Mouse (Mus musculus) layer of hippocampus, adult 8-10 months (tissue): ENCODE results near the gene Acsf2. TPM values are rescaled to one million over a fixed set of nuclear protein-coding genes. Genes with fewer than 3 reads are reported as not detected.

Experiments used
- DNase-seq, 2 experiments: peaks; one replicate each; pipeline ENCODE4 v3.0.0; 2022; ENCODE audit warnings: low spot score in 2 of 2
- total RNA-seq, 4 experiments: library from RNA; stranded (reverse); gene quantifications; 2 replicates each; pipeline ENCODE4 v1.2.4; 2022

Acsf2 gene
- total RNA-seq, 4 experiments from 2014 or later, result 17.4 to 21.5 (median 20.1) TPM

DNA sequence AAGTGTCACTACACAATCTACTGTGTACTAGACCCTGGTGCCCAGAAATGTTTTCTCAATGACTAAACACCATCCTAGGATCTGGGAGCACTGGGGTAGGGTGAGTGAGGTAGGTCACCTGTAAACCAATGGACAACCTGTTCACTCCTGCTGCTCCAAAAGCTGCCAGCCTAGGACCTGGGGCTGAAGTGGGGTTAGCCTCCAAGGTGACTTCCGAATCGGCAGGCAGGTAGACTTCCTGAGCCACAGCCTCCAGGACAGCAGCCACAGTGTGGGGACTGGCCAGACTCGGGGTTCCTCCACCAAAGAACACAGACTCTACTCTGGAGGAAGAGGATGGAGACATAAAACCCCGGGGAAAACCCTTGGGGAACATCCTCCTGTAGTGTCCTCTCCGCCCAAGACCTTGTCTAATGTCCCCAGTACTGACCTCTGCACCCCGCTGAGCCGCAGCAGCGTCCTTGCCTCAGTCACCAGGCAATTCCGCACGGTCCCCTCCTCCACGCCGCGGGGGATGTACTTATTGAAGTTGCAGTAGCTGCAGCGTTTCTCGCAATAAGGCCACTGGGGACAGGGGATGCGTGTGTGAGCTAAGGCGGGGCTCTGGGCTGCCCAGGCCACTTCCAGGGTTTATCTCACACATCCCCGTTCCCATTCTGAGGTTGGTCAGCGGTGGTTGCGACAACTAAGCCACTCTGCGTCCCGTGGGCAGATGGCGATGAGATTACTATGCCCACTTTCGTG is 53.5 kb downstream of the Acsf2 start:
- DNase-seq, result peak in 1 of 2 experiments; percentile 50

DNA sequence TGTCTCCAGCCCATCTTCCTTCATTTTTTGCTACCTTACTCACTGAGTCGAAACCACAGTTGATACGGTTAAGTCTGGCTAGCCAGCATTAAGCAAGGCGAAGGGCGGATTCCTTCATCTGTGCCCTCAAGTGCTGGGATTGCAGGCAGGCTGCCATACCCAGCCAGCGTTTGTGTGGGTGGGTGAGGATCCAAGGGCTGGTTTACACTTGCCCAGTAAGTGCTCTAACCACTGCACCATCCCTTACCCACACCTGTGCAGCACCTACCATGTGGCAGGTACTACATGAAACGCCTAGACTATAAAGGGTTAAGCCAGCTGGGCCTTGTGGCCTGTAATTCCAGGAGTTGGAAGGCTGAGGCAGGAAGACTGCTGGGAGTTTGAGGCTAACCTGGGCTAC is 54.4 kb downstream of the Acsf2 start:
- DNase-seq, result no peak

DNA sequence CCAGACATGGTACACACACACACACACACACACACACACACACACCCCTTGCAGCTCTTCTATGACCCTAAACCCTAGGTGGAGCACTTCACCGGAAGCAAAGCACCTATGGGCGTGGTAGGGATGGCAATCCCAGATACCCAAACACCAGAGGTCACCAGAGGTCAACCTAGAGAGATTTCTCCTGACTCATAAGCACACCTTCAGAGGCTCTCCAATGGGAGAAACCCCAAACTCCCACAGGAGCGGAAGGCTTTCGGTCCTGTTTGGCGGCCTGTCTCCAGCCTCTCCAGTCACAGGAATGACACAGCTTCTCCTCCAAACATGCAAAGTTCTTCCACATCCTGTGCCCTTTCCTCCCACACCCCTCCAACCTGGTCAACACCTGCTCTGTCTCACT is 55.3 kb downstream of the Acsf2 start:
- no peak for DNase-seq

DNA sequence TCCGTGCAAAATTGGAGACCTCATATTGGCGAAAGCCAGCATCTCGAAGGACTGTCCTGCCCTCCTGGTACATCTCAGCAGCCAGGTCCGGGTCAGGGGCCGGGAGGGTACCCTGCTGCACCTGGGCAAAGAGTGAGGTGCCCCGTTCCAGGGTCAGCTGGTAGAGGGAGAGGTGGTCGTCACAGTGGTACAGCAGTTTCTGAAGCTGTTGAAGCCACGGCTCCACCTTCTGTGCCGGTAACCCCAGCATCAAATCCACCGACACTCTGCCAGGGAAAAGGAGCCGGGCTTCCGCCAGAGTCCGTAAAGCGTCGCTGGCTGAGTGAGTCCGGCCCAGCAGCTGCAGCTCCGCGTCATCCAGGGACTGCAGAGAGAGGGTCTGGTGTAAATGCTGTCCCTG is 57.2 kb downstream of the Acsf2 start:
- no peak for DNase-seq

DNA sequence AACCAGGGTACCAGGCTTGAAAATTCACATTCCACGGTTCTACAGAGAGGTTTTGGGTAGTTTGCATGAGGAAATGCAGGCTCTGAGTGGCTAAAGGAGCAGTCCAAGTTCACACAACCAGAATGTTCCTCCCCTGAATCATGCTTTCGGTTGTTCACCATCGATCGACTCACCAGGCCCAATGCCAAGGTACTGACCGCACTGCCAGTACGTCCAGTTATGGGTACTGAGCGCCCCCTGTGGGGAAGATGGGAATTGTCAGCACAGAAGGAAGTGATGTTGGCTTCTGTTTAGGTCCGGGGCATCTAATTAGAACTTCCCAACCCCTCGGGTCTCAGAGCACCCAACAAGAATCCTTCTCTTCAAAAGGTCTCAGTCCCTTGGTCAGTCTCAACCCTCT is 57.7 kb downstream of the Acsf2 start:
- peak; percentile 89 to 96 for DNase-seq

DNA sequence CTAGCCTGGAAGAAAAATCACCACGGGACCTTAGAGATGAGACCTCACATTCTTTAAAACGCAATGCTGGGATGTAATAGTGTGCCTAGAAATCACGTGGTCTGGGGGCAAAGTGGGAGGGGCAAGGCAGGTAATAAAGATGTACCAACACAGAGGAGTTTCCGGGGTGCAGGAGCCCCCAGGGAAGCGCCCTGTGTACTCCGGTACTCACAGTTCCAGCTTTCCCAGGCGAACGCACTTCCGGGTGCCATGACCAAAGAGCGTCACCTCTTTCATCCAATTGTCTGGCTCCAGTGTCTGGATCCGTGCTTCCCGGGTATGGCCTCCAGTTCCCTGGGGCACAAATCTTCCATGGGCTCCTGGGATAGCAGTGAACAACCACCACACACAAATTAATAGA is 58.3 kb downstream of the Acsf2 start:
- no peak for DNase-seq

DNA sequence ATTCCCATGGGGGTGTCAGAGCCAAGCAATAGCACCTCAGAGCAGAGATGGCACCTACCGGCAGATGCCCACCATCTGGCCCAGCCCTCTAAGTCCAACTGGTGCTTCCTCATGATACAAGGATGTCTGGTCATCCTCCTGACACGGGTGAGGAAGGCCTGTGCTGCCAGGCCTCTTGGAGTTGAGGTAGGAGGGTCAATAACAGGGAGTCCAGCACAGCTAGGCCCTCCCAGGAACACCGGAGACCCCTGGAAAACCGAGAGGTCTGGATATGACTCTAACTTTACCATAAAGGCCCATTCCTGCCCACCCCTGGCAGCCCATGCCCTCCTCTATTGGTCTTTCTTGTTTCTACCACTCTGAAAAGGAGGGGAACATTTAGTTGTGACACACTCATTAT is 59.3 kb downstream of the Acsf2 start:
- DNase-seq, result no peak

DNA sequence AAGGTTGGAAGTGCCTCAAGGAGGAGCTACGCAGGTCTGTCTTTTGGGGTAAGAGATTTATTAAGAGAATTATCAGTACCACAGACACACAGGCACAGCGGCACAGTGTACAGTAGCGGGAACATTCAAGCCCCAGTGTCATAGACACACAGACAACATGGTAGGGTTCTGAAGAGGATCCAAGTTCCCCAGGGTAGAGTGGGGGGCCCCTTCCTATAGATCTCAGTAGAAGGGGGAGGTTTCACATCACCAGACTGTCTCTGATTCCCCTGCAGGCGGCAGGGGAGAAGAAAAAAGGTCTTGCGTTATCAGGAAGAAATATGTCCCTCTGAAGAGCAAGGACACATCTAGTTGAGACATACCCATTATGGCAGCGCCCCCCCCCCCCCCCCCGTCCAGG is 61.9 kb downstream of the Acsf2 start:
- DNase-seq, result no peak

DNA sequence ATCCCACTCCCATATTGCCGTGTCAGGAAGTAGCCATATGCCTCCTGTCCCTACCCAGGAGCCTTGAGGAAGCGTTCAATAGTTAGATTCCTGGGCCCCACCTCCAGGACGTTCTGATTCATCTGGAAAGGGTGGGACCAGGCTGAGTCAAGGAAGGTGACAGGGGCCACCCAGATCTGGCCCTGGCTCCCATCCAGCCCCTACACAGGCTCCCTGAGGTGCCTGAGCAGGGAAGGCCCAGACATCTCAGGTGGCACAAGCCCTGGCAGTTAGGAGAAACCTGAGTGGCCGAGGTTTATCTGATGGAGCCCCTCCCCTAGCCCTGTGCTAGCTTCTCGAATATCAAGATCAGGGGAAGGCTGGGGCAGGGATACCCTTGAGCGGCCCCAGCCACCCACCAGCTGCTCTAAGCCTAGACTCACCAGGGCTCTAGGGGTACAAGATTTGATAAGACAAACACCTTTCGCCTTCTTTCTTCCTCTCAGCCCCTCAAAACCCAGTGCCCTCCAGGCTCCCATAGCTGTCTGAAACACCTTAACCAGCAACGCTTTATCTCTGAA is 62.9 kb downstream of the Acsf2 start:
- DNase-seq, result no peak

DNA sequence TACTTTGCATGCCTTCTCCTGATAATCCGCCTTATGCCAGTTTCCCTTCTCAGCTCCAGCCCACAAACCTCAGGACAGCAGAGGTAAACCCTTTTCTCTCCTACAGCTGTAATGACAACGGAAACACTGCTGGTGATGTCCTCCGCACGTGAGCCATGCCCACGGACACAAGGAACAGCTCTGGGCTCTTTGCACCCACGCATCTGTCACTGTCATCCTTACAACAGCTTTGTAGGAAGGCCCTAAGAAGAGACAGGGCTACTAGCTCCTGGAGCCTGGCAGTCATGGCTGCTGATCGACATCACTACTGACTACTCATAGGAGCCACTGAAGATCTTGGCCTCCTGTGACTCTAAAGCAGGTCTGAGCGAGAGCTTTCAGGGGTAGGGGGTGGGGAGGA is 68.5 kb downstream of the Acsf2 start:
- no peak for DNase-seq

DNA sequence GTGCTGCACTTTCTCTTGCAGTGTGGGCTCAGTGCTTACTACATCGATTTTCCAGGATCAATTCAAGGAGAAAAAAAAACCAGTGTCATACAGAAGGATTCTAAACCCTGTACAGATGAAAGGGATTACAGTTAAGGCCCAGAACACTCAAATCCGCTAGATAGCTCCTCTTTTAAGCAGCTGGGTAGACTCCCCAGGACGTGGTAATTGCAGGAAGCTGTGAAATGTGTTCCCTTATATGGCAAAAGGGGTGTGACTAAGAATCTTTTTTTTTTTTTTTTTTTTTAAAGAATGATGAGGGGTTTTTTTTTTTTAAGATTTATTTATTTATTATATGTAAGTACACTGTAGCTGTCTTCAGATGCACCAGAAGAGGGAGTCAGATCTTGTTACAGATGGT is 72.8 kb downstream of the Acsf2 start:
- no peak for DNase-seq

DNA sequence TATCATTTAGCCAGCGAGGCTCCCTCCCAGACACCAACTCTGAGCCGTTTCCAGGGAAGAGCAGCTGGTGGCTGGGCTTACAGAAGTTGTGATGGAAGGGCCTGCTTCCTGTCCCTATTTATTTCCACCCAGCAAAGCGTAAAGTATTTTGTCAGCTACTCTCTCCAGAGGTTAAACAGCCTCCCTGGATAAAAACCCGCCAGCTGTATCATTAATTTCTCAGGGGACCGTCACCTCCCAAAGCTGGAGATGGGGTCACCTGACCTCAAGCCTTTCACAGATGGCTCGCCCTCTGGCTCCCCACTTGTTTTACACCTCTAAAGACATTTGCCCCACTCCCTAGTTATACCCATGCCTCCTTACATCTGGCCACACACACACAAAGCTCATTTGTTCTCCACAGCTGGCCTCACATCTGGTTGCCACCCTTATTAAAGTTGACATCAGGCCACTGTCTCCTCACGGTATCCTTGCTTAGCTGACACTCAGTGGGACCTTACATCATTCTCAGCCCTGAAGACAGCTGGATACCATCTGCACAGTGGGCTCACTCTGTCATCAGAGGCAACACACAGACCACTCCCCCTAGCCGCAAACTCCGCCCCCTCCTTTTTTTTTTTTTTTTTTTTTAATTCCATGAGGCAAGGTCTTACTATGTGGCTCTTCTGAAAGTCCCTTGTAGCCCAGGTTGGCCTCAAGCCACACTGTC is 75.3 kb downstream of the Acsf2 start:
- no peak for DNase-seq

DNA sequence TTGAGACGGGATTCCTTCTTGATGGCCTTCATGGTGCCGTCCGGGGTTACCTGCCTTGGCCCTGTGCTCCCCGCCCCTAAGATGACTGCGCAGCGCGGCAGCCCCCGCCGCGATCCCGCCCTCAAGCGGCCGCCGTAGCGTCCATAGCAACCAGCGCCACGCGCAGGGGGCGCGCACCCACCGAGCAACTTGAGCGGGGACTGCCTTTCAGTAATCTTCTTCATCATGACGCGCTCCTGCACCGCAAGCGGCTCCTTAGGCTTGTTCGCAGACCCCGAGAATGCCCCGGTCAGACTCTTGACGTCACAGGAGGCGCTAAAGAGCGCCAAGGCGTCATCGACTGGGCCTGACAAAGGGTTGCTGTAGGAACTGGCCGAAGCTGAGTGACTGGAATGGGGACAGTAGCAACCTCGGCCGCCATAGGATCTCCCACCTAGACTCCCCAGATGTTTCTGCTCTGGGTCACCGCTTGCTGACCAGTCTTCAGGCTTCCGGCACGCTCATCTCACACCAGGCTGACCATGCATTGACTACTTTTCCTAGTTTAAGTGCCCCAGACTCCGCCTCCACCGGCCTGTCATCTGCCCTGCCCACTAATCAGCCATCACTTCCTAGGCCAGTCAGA is 80.3 kb downstream of the Acsf2 start, which contains the start of gene Mycbpap:
Mycbpap (minus strand) TSS at position 524 of the 625 bp plus-strand sequence.
- DNase-seq, result peak; percentile 22 to 55

DNA sequence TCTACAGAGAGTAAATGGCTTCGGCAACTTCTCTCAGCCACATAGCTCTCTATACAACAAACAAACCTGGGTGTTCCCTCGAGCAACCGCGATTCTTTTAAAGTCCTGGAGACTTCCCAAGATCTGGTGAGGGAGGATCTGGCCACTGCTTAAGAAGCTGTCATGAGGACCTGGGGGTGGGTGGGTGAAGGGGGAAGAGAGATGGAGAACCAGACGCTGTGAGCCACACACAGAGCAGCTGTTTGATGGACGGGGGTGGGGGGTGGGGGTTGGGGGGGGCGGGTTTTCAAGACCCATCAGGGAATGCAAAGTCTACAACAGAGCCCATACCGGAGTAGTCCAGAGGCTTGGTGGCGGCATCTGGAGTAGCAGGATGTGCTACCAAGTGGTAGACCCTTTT is 88.2 kb downstream of the Acsf2 start:
- DNase-seq, result no peak

DNA sequence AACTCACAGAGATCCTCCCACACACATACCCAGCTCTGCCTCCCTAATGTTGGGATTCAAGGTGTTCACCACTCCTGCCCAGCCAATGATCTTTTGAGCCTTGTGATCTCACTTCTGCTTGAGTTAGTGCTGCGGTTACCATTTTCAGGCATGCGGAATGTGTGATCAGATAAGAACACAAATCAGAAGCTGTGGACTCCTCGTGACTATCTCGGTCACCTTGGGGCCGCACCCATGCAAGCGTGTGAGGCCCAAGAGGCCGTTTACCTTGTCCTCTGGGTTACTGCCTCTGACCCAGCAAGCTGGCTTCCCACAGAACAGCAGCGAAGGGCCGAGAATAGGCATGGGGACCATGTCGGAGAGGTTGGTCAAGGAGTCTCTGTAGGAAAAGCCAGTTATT is 92.7 kb downstream of the Acsf2 start:
- no peak for DNase-seq

Other genes with a start within 250 kb of the Acsf2 start
- gene Abcc3, start 208.9 kb downstream of the Acsf2 start, total RNA-seq, result 1 to 10 TPM; 1.3 to 8.4 (median 3.9) TPM
- 10 to 100 TPM; 49.3 to 83.1 (median 67.7) TPM for gene Cacna1g, start 127.7 kb downstream of the Acsf2 start, total RNA-seq
- under 1 TPM in 2 of 4 experiments, not detected in 2; 0.43 to 0.64 TPM for gene Spata20, start 115.7 kb downstream of the Acsf2 start, total RNA-seq
- gene Epn3, start 101.9 kb downstream of the Acsf2 start, total RNA-seq, result 1 to 10 TPM; 1.9 to 2.7 (median 2.4) TPM
- gene Mycbpap, start 80.1 kb downstream of the Acsf2 start, total RNA-seq, result 1 to 10 TPM; 3.1 to 7.6 (median 3.5) TPM
- gene Rsad1, start 52.6 kb downstream of the Acsf2 start, total RNA-seq, result 10 to 100 TPM; 12.3 to 14.5 (median 12.6) TPM
- under 1 TPM in 1 of 4 experiments, not detected in 3; 0.71 TPM for gene Chad, start 36.8 kb downstream of the Acsf2 start, total RNA-seq
- gene Lrrc59, start 27.9 kb upstream of the Acsf2 start, total RNA-seq, result 10 to 100 TPM; 74.1 to 83.9 (median 79.3) TPM
- 10 to 100 TPM; 61.9 to 66.8 (median 65.8) TPM for gene Mrpl27, start 51.9 kb upstream of the Acsf2 start, total RNA-seq
- gene Eme1, start 52.1 kb upstream of the Acsf2 start, total RNA-seq, result under 1 TPM in 2 of 4 experiments, not detected in 2; 0.35 to 0.52 TPM
- gene Xylt2, start 75.6 kb upstream of the Acsf2 start, total RNA-seq, result 10 to 100 TPM; 23.5 to 28.4 (median 25.3) TPM
- gene Gm11541, start 102.6 kb upstream of the Acsf2 start, total RNA-seq, result not detected
- not detected for gene Cdc34b, start 139.9 kb upstream of the Acsf2 start, total RNA-seq
- gene Tmem92, start 180.8 kb upstream of the Acsf2 start, total RNA-seq, result not detected